Mouse (Mus musculus): Measurements from ENCODE around the gene Sh3tc1. TPM values are rescaled to one million over a fixed set of nuclear protein-coding genes. Genes with fewer than 3 reads are reported as not detected.

Sh3tc1 gene
- total RNA-seq, 2 experiments from 2014 or later, result 2.0 to 3.2 TPM

GRCm38 (mm10) chr5:35659503-35659902 lies 80.3 kb downstream of the Sh3tc1 start:
- intact Hi-C loops (cut with DNase I), result no loop called here
- DNase-seq, result no peak

GRCm38 (mm10) chr5:35655753-35656485 lies 83.9 kb downstream of the Sh3tc1 start:
- intact Hi-C loops (cut with DNase I), result no loop called here
- no peak for DNase-seq

- DNase-seq, result peak; percentile 62 to 77
- intact Hi-C loops (cut with DNase I), result no loop called here
Observed at GRCm38 (mm10) chr5:35653743-35654395, 85.9 kb downstream of the Sh3tc1 start.

- intact Hi-C loops (cut with DNase I), result no loop called here
- no peak for DNase-seq
Observed at GRCm38 (mm10) chr5:35652872-35653271, 86.9 kb downstream of the Sh3tc1 start.

- intact Hi-C loops (cut with DNase I), result no loop called here
- DNase-seq, result no peak
Observed at GRCm38 (mm10) chr5:35652319-35652718, 87.5 kb downstream of the Sh3tc1 start.

- no peak for DNase-seq
- intact Hi-C loops (cut with DNase I), result no loop called here
Observed at GRCm38 (mm10) chr5:35648230-35648629, 91.6 kb downstream of the Sh3tc1 start.

- DNase-seq, result peak in 1 of 2 experiments; percentile 55
Observed at GRCm38 (mm10) chr5:35647562-35647961, 92.2 kb downstream of the Sh3tc1 start.

More at GRCm38 (mm10) chr5:35647562-35647961, 92.2 kb downstream of the Sh3tc1 start:
- intact Hi-C loops (cut with DNase I), result no loop called here

Other genes with a start within 250 kb of the Sh3tc1 start
- gene Cpz, start 214.3 kb downstream of the Sh3tc1 start, total RNA-seq (2021), result 1 to 10 TPM in 1 of 2 experiments, under 1 TPM in 1; 0.92 to 1.4 TPM
- 1 to 10 TPM; 1.4 to 1.5 TPM for gene Trmt44, start 164.9 kb downstream of the Sh3tc1 start, total RNA-seq (2021)
- gene Acox3, start 156.9 kb downstream of the Sh3tc1 start, total RNA-seq (2021), result 10 to 100 TPM; 16.5 to 17.8 TPM
- 10 to 100 TPM; 39.4 to 40.5 TPM for gene Htra3, start 60.2 kb downstream of the Sh3tc1 start, total RNA-seq (2021)
- gene Ablim2, start 17.9 kb upstream of the Sh3tc1 start, total RNA-seq (2021), result 10 to 100 TPM; 36.6 to 37.1 TPM
- 1 to 10 TPM; 6.3 to 6.9 TPM for gene Afap1, start 153.3 kb upstream of the Sh3tc1 start, total RNA-seq (2021)

All from gastrocnemius, postnatal 36 days (tissue).